Mouse (Mus musculus): ENCODE results near the gene Slc22a3.

- TF ChIP-seq CTCF (IDR thresholded peaks at IDR 0.05; ENCODE audit: low read depth) (no peak), EP300 (IDR thresholded peaks at IDR 0.05; ENCODE audit: low read depth) (no peak)
These were observed 87.9 kb downstream of the Slc22a3 start for GRCm38 (mm10) chr17:12419491-12420079.
